Mouse (Mus musculus): ENCODE data around the gene Prkn.

GRCm38 (mm10) chr17:10818971-10819370 lies 21.2 kb upstream of the Prkn start:
- no peak for TF ChIP-seq CTCF (IDR thresholded peaks at IDR 0.05; ENCODE audit: borderline replicate concordance, extremely low read depth, insufficient read depth, insufficient read length)
- no peak for TF ChIP-seq POLR2A (IDR thresholded peaks at IDR 0.05; ENCODE audit: borderline replicate concordance, extremely low read depth, insufficient read depth, insufficient read length, poor library complexity, severe bottlenecking)
